Mouse (Mus musculus) heart, adult 2 months (tissue): ENCODE measurements around the gene Gm3139. TPM values are rescaled to one million over a fixed set of nuclear protein-coding genes. Genes with fewer than 3 reads are reported as not detected.
"Not testable (repeated sequence)": the region's sequence is repeated elsewhere in the genome, so short reads cannot be mapped to it uniquely, and the experiment has no call there.

ENCODE experiments used
- DNase-seq, 2 experiments: peaks; one replicate each; pipeline ENCODE4 v3.0.0; 2021
- H3K27ac ChIP-seq: fragments of 200-600 bp; 2 replicates; pipeline ENCODE4 v1.8.1; 2022
- H3K27me3 ChIP-seq: fragments of 200-500 bp; 2 replicates; pipeline ENCODE4 v1.6.1; 2012; ENCODE audit warnings: mild to moderate bottlenecking, low read length, inconsistent platforms, mixed read lengths; ENCODE audit not compliant: control insufficient read depth, insufficient read depth
- H3K36me3 ChIP-seq: fragments of 200-500 bp; 2 replicates; pipeline ENCODE4 v1.6.1; 2012; ENCODE audit warnings: low read length, inconsistent platforms; ENCODE audit not compliant: control insufficient read depth, insufficient read depth
- H3K4me1 ChIP-seq: fragments of 200-500 bp; 2 replicates; pipeline ENCODE4 v1.6.1; 2011; ENCODE audit warnings: low read length; ENCODE audit not compliant: control insufficient read depth, insufficient read depth
- H3K4me3 ChIP-seq: fragments of 200-600 bp; 2 replicates; pipeline ENCODE4 v1.8.1; 2022
- H3K79me2 ChIP-seq: fragments of 200-500 bp; replicated peaks from 2 replicates; pipeline ENCODE4 v1.6.1; 2012; ENCODE audit warnings: mild to moderate bottlenecking, inconsistent platforms, low read length, moderate library complexity, mixed read lengths; ENCODE audit not compliant: control insufficient read depth, insufficient read depth
- H3K9ac ChIP-seq: fragments of 200-500 bp; 2 replicates; pipeline ENCODE4 v1.6.1; 2012; ENCODE audit warnings: low read depth, mild to moderate bottlenecking, control low read depth, inconsistent platforms, low read length, mixed read lengths
- WGBS: fragments of 180-500 bp; shearing (Covaris S2); methylation state at CpG from one replicate; pipeline ENCODE4 v1.1.7; 2018; 5-methylcytosine and 5-hydroxymethylcytosine counted together
- intact Hi-C: fragments of 180-260 bp; cut with DNase I; formaldehyde crosslinking; loops from one replicate; pipeline ENCODE4 v1.15.1; 2025
- long read RNA-seq: library from polyadenylated mRNA; stranded (forward); transcript quantifications from one replicate; pipeline ENCODE4 v2.0.0, GENCODE M21; 2021
- polyA plus RNA-seq: library from polyadenylated mRNA; depleted of rRNA; stranded (reverse); fragments of >200 nt; gene quantifications from 2 replicates; pipeline ENCODE4 v1.2.3, GENCODE M21; 2012; rRNA removed
- total RNA-seq, 2 experiments: library from RNA; stranded (reverse); gene quantifications; 2 replicates each; pipeline ENCODE4 v1.2.3; 2021

Gm3139 gene
- not detected for total RNA-seq
- not detected in 2 replicates for polyA plus RNA-seq
- long read RNA-seq = 0 reads

DNA sequence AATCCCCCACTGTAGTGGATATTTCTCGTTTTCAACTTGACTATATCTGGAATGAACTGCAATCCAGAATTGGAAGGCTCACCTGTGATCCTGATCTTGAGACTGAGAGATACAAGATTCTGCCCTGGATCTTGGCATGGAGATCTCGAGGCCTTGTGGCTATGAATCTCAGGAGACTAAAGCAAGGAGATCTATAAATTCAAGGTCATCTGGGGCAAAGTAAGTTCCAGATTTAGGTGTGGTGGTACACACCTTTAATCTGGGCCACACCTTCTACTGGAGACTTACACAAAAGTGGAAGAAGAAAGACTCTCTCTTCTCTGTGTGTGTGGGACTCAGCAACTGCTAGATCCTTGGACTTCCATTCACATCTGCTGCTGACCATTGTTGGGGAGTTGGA is at the start of gene Gm3139:
Gene Gm3139, plus strand, starts transcription at position 301 of the 400 bp plus-strand sequence.
- H3K36me3 ChIP-seq, H3K79me2 ChIP-seq, H3K27ac ChIP-seq, H3K27me3 ChIP-seq, H3K9ac ChIP-seq, intact Hi-C loops, H3K4me3 ChIP-seq, H3K4me1 ChIP-seq, DNase-seq: not testable (repeated sequence)
- WGBS = no CpG with 5 or more reads among the region's 2 CpGs

Other genes starting within 250 kb of the Gm3139 start
- gene A430089I19Rik, start 219.5 kb upstream of the Gm3139 start, total RNA-seq = not detected
- gene A430089I19Rik, start 219.5 kb upstream of the Gm3139 start, polyA plus RNA-seq = not detected in 2 replicates
- gene Gm6502, start 211.9 kb upstream of the Gm3139 start, total RNA-seq = not detected
- not detected in 2 replicates for gene Gm6502, start 211.9 kb upstream of the Gm3139 start, polyA plus RNA-seq
- not detected for gene AA792892, start 186.5 kb upstream of the Gm3139 start, total RNA-seq
- gene AA792892, start 186.5 kb upstream of the Gm3139 start, polyA plus RNA-seq = not detected in 2 replicates
- not detected for gene Gm7682, start 80.5 kb upstream of the Gm3139 start, total RNA-seq
- gene Gm7682, start 80.5 kb upstream of the Gm3139 start, polyA plus RNA-seq = not detected in 2 replicates
- gene Gm3147, start 90.1 kb downstream of the Gm3139 start, total RNA-seq = not detected
- not detected in 2 replicates for gene Gm3147, start 90.1 kb downstream of the Gm3139 start, polyA plus RNA-seq
- not detected for gene Gm6509, start 97.7 kb downstream of the Gm3139 start, total RNA-seq
- gene Gm6509, start 97.7 kb downstream of the Gm3139 start, polyA plus RNA-seq = not detected in 2 replicates
- gene Gm6205, start 122.1 kb downstream of the Gm3139 start, total RNA-seq = not detected
- not detected in 2 replicates for gene Gm6205, start 122.1 kb downstream of the Gm3139 start, polyA plus RNA-seq